Mouse (Mus musculus) left cerebral cortex, postnatal 25 days (tissue): Measurements from ENCODE around the gene Eva1c. TPM values are rescaled to one million over a fixed set of nuclear protein-coding genes. Genes with fewer than 3 reads are reported as not detected.

Experiments used
- DNase-seq, 2 experiments: peaks; one replicate each; pipeline ENCODE4 v3.0.0; 2022; ENCODE audit warnings: low spot score in 2 of 2, mixed read lengths in 1 of 2
- intact Hi-C: fragments of 180-260 bp; cut with DNase I; formaldehyde crosslinking; loops from one replicate; pipeline ENCODE4 v1.15.1; 2025
- total RNA-seq, 2 experiments: library from RNA; stranded (reverse); gene quantifications; 2 replicates each; pipeline ENCODE4 v1.2.3; 2021

The Eva1c gene
- total RNA-seq, 2 experiments from 2014 or later: 1.6 to 1.8 TPM

DNA sequence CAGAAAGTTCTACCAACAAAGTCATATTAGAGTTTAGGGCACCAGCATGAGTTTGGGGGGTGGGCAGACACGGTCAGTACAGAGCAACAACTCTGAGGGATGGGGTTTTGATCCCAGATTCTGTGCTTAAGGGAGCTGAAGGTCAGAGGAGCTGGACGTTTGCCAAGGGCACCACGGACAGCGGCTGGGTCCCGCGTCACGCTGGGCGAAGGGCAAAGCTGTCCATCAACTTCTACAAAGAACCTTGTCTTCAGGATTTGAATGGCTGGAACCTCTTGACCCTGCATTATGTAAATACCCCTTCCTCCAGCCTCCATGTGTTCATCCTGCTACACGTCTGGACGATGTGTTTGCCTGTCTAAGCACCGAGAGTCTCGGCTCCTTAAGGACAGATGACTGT lies 73.0 kb downstream of the Eva1c start:
- DNase-seq: no peak
- intact Hi-C loops: no loop called here

DNA sequence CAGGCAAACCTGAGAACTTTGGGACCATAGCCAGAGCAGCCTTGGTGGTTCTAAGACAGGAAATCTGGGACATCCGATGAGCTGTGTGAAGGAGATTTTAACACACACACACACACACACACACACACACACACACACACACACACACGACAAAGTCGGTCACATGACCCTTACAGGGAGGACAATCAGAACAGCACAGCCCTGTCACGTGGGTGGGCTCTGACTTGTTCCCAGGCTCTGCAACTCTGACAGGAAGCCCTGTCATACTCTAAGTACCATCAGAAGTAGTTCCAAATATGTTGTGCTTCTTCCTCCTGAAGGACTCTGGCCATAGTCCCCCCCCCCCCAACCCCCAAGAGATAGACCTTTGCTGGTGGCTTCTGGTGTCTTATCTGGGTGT lies 74.8 kb downstream of the Eva1c start:
- no peak for DNase-seq
- intact Hi-C loops: no loop called here

DNA sequence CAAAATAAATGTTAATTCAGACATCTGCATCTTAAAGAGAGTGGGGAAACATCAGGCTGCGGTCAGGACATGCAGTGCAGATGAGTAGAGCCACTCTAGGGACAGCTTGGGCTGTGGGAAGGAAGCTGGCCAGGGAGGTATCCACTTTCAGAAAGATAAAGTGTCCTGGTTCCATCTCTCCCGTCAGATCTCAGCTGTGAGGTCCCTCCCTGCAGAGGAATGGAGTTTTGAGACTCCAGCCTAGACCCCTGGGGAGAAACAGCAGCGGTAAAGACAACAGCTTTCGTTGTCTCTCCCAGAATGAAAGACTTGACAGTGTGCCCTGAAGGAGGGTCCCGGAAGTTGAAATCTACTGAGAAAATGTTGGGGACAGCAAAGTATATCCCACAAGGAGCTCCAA lies 76.8 kb downstream of the Eva1c start:
- intact Hi-C loops: no loop called here
- DNase-seq: no peak

DNA sequence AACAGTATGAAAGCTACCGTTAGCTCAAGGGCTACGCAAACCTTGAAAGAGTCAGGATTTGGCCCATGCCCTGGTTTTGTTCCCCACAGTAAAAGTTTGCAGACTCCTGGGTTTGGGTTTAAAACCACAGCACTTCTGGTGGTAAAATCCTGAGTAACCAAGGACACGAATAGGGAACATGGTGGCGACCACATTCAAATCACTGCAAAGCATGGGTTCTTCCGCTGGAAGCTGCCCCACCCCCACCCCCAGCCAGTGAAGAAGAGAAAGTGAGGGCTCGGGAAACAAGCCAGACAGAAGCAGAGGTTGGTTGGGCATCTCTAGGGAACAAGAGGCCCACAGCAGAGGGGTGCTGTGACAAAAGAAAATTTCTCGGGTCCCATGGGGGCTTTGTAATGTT lies 80.7 kb downstream of the Eva1c start:
- no peak for DNase-seq
- intact Hi-C loops: no loop called here

DNA sequence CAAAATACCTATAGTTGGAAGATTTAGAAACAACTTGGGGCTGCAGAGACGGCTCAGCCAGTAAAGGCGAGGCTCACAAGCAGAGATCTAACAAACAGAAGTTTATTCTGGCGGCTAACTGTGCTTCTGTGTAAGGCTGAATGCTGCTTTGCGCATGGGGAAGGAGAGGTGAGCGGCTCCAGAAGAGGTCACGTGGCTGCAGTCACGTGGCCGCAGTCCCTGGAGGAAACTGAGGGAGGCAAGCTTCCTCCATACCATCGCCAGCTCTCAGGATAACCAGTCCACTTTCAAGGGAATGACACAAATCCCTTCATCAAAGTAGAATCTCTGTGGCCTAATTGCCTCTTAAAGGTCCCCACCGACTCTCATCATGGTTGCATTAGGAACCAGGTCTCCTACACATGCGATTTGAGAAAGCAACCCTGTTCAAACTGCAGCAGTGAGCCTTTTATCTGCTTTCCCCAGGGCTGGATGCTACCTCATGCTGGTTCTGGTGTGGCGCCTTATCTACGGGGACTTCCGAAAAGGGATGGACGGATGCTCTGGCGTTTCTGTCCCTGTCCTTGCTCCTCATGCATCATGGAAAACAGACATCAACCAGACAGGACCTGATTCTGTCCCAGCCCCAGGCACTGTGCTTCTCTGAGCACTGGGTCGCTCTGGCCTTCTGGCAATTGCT lies 84.5 kb downstream of the Eva1c start:
- intact Hi-C loops: no loop called here
- DNase-seq: no peak

DNA sequence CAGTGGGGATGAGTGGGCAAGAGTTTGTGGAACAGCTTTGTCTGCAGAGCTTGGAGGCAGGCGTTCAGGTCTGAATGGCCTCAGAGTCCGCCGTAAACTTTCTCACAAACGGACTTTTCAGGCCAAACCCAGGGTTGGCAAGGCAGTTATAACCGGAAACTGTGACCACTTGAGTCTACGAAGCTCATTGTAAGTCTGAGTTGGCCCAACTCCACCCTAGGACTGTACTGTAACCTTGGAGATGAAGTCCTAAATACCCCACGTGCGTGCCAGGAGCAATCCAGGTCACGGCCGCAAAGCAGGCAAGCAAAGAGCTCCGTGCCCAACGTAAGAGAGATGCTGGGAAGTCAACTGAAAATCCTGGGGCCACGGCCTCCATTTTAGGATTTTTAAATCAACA lies 85.2 kb downstream of the Eva1c start:
- no peak for DNase-seq
- intact Hi-C loops: no loop called here

DNA sequence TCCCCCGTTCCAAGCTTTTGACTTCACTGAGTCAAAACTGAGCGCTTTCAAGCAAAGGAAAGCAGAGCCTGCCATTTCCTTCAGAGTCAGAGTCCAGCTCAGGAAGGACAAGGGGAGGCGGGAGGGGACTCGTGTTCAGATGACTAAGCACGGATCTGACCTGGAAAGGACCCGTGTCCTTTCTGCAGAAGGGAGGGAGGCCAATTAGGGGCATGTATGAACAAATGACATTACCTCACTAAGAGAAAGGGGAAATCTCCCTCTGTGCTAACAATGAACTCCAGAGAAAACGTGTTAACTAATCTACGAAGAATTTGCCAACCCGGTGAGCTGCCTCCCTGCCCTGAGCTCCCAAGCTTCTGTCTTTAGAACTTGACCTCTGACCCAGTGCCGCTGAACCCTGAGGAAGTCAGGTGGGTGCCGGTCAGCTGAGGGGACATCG lies 89.5 kb downstream of the Eva1c start:
- no peak for DNase-seq
- intact Hi-C loops: no loop called here

DNA sequence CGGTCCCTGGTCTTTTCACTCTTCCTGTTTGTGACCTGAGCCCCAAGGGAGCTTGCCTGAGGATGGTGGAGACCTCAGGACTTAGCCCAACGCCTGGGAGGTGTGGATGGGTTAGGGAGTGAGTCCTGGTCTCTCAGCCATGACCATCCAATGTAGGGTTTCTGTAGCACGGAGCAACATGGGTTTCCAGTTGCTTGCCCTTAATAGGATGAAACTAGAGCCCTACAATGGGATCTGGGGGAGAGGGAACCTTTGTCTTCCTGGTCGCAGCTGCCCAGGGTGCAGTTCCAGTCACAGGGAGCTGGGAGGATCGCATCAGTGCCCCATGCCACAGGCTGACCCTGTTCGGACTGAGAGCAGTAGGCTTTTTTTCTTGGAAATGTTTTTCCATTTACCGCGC lies 90.6 kb downstream of the Eva1c start:
- intact Hi-C loops: no loop called here
- DNase-seq: no peak

DNA sequence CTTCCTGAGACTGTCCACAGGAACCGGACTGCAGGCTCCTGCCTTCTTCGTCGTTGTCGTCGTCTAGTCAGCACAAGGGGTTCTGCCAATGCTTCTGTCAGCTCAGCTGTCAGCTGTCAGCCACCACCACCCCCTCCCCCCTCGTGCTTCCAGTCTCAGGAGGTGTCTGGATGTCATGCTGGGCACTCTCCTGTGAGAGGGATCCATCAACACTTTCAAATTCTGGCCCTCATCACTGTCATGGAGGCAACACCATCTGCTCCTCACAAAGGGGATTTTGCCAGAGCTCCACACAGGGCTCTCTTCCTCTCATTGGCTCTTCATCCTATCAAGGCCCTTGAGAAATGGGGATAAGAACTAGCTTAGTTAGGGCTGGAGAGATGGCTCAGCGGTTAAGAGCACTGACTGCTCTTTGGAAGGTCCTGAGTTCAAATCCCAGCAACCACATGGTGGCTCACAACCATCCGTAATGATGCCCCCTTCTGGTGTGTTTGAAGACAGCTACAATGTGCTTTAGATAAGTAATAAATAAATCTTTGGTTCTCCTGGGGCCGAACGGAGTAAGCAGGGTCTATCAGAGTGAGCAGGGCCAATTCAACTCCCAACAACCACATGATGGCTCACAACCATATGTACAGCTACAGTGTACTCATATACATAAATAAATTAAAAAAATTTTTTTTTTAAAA lies 95.1 kb downstream of the Eva1c start:
- DNase-seq: no peak
- intact Hi-C loops: no loop called here

DNA sequence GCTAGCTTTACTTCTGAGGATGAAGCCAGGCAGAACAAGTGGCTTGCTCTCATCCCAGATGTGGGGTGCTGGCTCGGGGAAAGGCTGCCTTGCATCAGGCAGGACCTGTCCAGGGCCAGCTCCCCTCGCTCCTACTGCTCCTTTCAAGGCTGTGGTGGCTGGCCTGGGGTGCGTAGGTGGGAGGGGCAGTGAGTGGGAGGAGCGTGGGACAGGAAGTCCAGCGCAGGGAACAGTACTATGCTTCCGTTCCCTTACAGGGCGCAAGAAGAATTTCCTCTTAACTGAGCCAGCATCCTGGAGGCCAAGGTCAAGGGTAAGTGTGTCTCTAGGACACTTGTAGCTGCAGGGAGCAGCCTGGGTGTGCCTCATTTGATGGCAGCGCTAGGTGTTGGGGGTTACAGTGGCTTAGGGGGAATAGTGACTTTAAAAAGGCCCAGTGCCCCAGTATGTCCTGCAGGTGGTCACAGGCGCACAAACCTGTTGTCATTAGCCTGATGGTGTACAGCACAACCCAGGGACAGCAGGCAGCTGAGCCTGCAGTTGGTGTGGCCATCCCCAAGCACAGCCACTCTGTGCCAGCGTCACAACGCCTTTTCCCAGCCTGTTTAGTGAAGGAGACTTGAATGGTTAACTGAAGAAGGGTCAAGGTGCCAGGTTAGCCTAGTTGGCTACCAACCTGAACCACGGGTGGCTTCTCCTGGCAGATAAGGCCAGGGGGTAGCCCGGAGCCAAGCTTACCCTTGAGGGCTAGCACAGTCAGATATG lies 98.3 kb downstream of the Eva1c start:
- no peak for DNase-seq
- intact Hi-C loops: loop anchor here (2.0 kb wide), 2 partner anchors 92 to 602 kb away; no protein-coding TSS in a partner anchor

DNA sequence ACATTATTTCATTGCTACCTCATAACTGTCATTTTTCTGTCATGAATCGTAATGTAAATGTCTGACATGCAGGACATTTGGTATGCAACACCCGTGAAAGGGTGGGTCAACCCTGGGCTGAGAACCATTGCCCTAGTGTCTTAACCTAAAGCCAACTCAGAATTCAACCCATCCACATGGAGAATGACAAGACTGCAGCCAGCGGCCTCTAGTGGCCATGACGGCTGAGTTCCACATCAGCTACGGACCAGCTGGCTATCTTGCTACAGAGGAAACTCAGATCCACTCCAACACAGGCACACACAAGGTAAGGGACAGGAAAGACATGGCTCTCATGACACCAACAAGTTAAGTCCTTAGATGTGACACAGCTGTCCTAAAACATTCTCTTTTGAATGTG lies 98.9 kb downstream of the Eva1c start:
- intact Hi-C loops: loop anchor here (2.0 kb wide), 2 partner anchors 93 to 603 kb away; no protein-coding TSS in a partner anchor
- DNase-seq: peak; percentile 63 to 75

DNA sequence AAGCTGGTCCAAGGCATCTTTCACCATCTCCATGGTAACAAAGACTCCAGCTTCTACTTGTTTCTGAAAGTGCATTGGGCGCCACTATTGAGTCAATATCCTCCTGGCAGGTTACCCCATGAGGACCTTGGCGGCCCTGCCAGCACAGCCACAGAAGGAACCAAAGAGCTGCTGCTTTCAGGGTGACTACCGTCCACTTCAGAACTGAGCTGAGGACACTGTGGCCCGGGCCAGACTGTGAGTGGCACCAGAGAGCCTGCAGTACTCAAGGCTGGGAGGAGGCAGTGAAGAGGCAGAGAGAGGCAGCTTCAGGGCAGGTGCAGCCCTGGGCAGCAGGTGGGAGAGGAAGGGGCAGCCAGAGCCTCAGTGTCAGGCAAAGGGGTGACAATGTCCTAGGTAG lies 100.9 kb downstream of the Eva1c start:
- intact Hi-C loops: no loop called here
- no peak for DNase-seq

DNA sequence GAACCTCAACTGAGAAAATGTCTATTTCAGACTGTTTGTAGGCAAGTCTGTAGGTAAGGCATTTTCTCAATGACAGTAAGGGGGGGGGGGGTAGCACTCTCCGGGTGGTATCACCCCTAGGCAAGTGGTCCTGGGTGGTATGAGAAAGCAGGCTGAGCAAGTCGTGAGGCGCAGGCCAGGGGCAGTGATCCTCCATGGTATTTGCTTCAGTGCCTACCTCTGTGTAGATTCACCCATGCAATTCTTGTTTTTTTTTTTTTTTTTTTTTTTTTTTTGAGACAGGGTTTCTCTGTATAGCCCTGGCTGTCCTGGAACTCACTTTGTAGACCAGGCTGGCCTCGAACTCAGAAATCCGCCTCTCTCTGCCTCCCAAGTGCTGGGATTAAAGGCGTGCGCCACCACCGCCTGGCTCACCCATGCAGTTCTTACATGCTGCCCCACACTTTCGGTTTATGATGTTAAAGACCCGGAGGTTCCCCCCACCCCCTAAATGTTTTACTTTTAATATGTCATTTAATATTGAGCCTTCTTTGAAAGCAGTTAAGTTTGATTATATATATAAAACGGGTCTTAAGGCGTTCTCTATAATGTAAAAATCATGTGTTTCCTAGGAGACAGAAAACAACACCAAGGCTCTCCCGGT lies 107.1 kb downstream of the Eva1c start:
- intact Hi-C loops: loop anchor here (1.0 kb wide), 2 partner anchors 78 to 123 kb away; partner anchors contain the start of genes Synj1 and Urb1
- DNase-seq: no peak

DNA sequence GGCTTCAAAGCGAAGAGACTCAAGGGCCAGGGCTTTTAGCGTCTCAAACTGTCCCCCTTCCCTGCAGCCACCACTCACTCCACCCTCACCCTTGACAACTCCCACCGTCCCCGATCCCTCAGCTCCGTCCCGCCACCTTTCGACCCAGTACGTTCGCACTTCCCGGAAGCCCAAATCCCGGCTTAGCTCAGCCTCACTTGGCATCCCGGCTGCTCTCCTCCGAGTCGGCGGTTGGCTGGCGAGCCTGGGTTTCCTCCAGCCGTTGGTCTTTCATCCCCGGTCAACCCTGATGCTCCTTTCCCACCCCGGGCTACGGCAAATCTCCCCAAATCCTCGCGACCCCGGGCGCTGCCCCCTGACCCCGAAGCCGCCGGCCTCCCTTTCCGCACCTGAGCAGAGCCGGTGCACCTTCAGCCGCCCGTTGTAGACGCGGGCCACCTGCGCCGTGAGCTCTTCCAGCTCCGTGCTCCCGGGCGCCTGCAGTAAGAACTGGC lies 107.7 kb downstream of the Eva1c start:
- DNase-seq: peak; percentile 57 to 63
- intact Hi-C loops: loop anchor here (1.0 kb wide), 2 partner anchors 77 to 124 kb away; partner anchors contain the start of genes Synj1 and Urb1

DNA sequence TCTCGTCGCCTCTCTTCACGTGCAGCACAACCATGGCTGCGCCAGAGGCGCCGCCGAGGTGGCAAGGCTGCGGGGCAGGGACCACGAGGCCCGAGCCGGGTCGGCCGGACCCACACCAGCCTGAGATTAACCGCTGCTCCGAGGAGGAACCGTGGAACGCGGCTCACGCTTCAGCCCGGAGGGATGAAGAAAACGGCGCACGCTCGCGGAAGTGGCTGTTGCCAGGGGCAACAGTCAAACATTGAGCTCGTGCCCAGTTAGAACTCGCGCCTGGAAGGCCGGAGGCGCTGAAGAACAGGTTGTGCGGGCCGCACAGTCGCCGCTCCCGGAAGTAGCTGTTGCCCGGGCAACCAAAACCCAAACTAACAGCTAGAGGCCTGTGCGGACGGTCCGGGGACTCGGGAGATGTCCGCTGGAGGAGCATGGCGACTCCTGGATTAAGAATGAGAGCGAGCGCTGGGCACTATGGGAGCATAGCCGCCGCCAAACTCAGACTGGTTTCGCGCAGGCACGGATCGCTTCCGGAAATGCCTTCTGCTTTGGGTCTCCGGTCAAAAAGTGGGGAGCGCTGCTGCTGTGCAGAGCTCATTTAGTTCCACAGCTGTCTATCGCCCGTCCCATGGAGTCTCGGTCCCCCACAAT lies 108.3 kb downstream of the Eva1c start, which contains the start of gene Cfap298:
TSS of gene Cfap298 (minus strand) at position 428 of the 642 bp plus-strand sequence.
- DNase-seq: peak; percentile 93 to 97
- intact Hi-C loops: loop anchor here (1.0 kb wide), 2 partner anchors 76 to 125 kb away; partner anchors contain the start of genes Synj1 and Urb1

DNA sequence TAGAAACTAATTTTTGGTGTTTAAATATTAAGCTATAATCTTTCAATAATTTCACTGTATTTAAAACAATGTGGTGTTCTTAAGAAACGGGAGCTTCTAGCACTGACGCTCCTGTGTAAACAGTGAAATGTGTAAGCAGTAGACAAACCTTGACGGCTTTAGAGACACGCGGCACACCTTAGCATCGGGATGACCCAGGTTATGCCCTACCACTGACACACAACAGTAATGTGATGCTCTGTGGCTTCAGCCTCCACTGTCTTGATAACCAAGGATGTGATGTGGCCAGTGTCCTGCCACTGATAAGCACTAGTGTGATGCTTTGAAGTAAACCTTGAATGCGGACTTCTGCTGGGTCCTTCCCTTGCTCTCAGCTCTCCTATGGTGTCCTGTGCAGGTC lies 114.7 kb downstream of the Eva1c start:
- intact Hi-C loops: no loop called here
- no peak for DNase-seq

DNA sequence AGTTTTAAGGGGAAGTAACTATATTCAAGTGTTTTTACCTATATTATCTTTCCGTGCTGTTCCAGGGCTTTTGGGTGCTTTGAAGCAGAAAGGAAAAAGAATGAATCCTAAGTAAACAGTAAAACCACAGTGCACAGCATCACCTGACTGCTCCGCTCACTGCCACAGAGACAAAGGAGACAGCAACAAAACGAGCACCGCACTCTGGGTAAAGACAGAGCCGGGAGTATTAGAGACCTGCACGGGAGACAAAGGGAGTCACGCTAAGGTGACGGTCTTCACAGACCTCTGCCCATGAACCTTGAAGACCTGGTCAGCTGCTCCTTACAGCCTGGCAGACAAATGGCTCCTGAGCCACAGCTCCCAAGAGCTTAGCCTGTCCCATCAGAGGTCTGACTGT lies 120.5 kb downstream of the Eva1c start:
- intact Hi-C loops: no loop called here

DNA sequence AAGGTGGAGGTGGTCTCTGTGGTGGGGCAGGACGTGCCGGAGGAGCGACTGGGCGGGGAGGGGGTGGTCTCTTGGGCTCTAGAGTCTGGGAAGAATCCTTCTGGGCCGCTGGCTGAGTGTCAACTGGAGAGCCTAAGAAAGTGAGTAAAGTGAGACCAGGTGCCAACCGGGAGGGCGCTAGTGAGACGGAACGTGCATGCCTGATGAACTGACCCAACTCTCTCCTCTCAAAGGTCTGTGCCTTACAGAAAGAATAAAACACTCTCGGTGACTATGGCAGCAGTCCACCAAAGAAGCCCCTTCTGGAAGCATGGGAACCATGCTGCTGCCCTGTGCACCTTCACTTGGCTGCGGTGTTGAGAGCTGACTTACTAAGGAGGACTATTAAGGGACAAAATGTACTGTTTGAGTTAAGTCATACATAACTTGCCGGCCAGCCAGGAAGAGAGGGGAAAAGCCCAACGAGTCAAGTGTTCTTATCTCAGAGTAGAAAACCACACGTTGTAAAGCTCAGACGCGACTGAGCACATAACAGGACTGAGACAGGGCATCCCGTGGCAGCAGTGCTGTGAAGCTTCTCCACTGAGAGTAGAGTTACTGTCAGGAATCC lies 123.9 kb downstream of the Eva1c start:
- DNase-seq: no peak
- intact Hi-C loops: no loop called here

More for the DNA sequence above, 120.5 kb downstream of the Eva1c start:
- no peak for DNase-seq

DNA sequence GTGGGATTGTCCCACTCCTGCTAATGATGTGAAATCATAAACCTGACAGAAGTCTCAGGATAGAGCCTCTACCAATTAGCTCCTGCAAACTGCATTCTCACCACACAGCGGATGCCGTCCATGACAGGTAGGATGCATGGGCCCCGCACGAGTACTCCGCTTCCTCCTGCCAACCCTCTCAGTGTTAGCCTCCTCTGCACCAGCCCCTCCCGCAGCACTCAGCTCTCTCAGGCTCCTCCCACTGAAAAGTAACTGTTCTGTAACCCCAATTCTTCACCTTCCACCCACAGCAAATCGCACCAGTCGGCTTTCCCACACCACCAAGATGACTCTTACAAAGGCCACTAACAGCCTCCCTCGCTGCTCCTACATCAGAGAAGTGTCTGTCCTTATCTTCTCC lies 126.6 kb downstream of the Eva1c start:
- intact Hi-C loops: no loop called here
- peak in 1 of 2 experiments; percentile 25 for DNase-seq
